Mouse (Mus musculus) bone marrow, adult 2 months (tissue): Measurements from ENCODE around the gene Olfr691. TPM values are rescaled to one million over a fixed set of nuclear protein-coding genes. Genes with fewer than 3 reads are reported as not detected.
"Not testable (repeated sequence)": the region's sequence is repeated elsewhere in the genome, so short reads cannot be mapped to it uniquely, and the experiment has no call there.

Experiments
- H3K27ac ChIP-seq: fragments of 200-500 bp; 2 replicates; pipeline ENCODE4 v1.5.1; 2012; ENCODE audit warnings: low read depth, mild to moderate bottlenecking, control low read depth, inconsistent platforms, low read length; ENCODE audit not compliant: control insufficient read depth, poor library complexity, insufficient read depth
- H3K4me1 ChIP-seq: fragments of 200-500 bp; 2 replicates; pipeline ENCODE4 v1.6.1; 2011; ENCODE audit warnings: low read length; ENCODE audit not compliant: control insufficient read depth, insufficient read depth
- H3K4me3 ChIP-seq: fragments of 200-500 bp; replicated peaks from 2 replicates; pipeline ENCODE3; 2011; ENCODE audit warnings: mild to moderate bottlenecking, low read depth, low read length, control low read depth; ENCODE audit not compliant: control insufficient read depth
- CTCF ChIP-seq: fragments of 200-500 bp; IDR thresholded peaks from 2 replicates; pipeline ENCODE4 v1.5.1; 2011; ENCODE audit warnings: low read length, control low read depth; ENCODE audit not compliant: control insufficient read depth, insufficient read depth
- POLR2A ChIP-seq: fragments of 200-500 bp; IDR thresholded peaks from 2 replicates; pipeline ENCODE4 v1.6.1; 2011; ENCODE audit warnings: low read depth, mild to moderate bottlenecking, control low read depth, low read length, borderline replicate concordance; ENCODE audit not compliant: control insufficient read depth
- WGBS: fragments of 180-500 bp; shearing (Covaris S2); methylation state at CpG from one replicate; pipeline ENCODE4 v1.1.7; 2018; 5-methylcytosine and 5-hydroxymethylcytosine counted together
- polyA plus RNA-seq: library from polyadenylated mRNA; stranded (reverse); fragments of >200 nt; gene quantifications from 2 replicates; pipeline ENCODE4 v1.2.4, GENCODE M21; 2011; ENCODE audit warnings: low replicate concordance; ENCODE audit not compliant: missing spikeins, insufficient read depth, insufficient read length

Gene Olfr691
- polyA plus RNA-seq, 1 experiment = not detected

DNA sequence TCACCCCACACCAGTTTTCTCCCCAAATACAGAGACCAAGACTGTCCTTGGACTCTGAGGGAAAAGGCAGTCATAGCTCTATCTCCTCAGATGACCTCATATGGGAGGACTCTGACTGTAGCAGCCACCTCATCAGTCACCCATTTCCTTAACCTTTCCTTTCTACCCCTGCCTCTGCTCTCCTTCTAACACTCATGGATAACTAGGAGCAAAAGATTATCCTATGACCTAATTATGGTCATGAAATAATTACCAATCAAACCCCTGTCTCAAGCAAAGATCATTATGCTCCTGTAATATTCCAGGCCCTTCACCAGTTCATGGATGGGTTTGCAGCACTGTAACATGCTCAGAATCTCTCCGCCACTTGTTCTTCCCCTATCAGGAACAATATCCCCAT is 25.9 kb upstream of the Olfr691 start, which contains the start of gene Olfr692:
Gene Olfr692, plus strand, starts transcription at position 301 of the 400 bp plus-strand sequence.
- Histone ChIP-seq H3K4me3 (no peak within 1 kb of the TSS), H3K4me1 (no peaks in the 10 kb centered on the region; the same call in 1 of the 2 replicates), H3K27ac (no peak within 1 kb of the TSS)
- TF ChIP-seq CTCF (no peak), POLR2A (no peak)
- 82% methylated on average over 1 of the region's 1 CpGs for WGBS

DNA sequence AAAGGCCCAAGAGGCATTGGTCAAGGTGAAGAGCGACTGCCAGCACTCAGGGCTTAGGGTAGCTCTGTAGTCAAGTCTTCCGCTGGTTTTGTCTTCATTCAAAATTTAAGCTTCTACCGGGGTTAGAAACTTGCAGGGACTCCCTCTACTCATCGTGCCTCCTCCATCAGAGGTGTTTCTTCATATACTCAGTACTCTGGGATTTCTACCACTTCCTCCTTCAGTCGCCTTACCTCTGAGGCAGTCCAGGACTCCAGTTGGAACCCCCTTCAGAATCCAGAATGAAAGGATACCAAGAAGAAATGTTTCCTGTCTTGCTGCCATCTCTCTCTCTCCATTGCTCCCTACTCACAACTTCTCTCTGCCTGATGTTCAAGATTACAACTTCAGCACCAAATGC is 25.2 kb upstream of the Olfr691 start:
- 58% methylated on average over 5 of the region's 5 CpGs for WGBS
- no peak for TF ChIP-seq POLR2A
- TF ChIP-seq CTCF = no peak
- no peak overlapping the region for H3K4me3 ChIP-seq

DNA sequence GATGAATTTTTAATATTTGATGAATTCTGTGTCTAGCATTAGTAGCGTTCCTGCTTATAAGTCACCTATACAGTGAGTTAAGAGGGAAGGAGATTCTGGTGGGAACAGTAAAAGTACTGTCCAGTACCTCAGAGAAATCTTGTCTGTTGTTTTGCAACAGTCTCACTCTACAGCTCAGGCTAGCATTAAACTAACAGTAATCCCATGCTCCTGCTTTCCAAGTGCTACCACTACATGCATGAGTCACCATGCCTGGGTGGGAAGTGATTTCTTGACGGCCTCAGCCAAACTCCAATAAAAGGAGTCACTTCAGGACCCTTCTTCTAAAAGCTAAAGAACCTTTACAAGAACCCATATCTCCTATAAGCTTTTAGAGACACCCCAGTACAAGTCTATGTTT is 19.6 kb upstream of the Olfr691 start:
- Histone ChIP-seq H3K27ac (no peak overlapping the region), H3K4me1 (peaks cover 1% of the 10 kb centered on the region; the same call in 1 of the 2 replicates), H3K4me3 (no peak overlapping the region)
- TF ChIP-seq POLR2A = no peak
- TF ChIP-seq CTCF = no peak
- WGBS = 79% methylated on average over 2 of the region's 2 CpGs

More for the DNA sequence above, 25.2 kb upstream of the Olfr691 start:
- no peak overlapping the region for H3K27ac ChIP-seq
- H3K4me1 ChIP-seq = no peaks in the 10 kb centered on the region

DNA sequence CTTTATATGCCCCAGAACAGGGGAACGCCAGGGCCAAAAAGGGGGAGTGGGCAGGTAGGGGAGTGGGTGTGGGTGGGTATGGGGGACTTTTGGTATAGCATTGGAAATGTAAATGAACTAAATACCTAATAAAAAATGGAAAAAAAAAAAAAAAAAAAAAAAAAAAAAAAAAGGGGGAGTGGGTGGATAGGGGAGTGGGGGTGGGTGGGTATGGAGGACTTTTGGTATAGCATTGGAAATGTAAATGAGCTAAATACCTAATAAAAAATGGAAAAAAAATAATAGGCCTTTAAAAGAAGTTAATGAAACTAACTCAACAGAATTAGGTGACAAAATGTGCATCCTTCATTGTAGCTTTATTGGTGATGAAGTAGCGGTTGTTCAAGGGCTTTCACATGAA is 14.4 kb upstream of the Olfr691 start:
- H3K4me1 ChIP-seq, H3K4me3 ChIP-seq, H3K27ac ChIP-seq: not testable (repeated sequence)
- 90% methylated on average over 1 of the region's 2 CpGs for WGBS

DNA sequence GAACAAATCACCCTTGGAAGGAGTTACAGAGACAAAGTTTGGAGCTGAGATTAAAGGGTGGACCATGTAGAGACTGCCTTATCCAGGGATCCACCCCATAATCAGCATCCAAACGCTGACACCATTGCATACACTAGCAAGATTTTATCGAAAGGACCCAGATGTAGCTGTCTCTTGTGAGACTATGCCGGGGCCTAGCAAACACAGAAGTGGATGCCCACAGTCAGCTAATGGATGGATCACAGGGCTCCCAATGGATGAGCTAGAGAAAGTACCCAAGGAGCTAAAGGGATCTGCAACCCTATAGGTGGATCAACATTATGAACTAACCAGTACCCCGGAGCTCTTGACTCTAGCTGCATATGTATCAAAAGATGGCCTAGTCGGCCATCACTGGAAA is 14.0 kb upstream of the Olfr691 start:
- WGBS = no CpG with 5 or more reads among the region's 5 CpGs
- not testable (repeated sequence) for H3K4me3 ChIP-seq, H3K4me1 ChIP-seq, H3K27ac ChIP-seq

DNA sequence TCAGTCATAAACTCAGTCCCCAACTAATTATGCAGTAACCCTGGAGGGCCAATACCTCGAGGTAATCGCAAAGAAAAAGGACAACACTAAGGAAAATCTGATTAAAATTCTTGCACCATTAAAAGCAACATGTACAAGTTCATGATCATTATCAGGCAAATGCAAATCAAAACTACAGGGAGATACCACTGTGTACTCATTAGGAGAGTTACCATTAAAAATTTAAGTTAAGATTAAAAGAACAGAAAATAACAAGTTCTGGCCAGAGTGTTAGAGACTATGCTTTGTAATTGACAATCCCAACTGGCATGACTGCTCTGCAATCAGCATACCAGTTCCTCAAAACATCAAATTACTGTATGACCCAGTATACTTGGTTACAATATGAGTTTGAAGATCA is 682 bp upstream of the Olfr691 start:
- TF ChIP-seq CTCF (no peak), POLR2A (no peak)
- WGBS = 73% methylated on average over 2 of the region's 2 CpGs
- H3K4me3 ChIP-seq = no peak overlapping the region
- H3K4me1 ChIP-seq = no peaks in the 10 kb centered on the region
- H3K27ac ChIP-seq = no peak overlapping the region

DNA sequence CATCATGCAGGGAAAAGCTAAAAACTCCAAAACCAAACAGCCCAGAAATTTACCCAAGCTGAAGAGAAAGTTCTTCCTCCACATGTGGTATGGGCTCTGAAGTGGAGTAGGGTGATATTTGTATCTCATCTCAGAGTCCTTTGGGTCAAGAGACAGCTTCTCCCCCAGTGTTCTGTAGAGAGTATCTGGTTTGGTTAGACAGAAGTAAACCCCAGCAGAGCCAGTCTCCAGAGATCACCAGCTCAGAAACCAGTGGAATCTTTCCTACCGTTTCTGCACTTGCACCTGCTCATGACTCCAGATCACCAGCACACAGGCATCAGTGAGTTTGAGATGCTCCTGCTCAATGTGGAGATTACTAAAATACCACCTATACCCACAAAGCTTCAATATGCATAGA is 8.1 kb downstream of the Olfr691 start, which contains the start of gene Olfr690:
Gene Olfr690, minus strand, starts transcription at position 101 of the 400 bp plus-strand sequence.
- Histone ChIP-seq H3K27ac (no peak within 1 kb of the TSS), H3K4me1 (no peaks in the 10 kb centered on the region), H3K4me3 (no peak within 1 kb of the TSS)
- 83% methylated on average over 1 of the region's 1 CpGs for WGBS
- no peak for TF ChIP-seq POLR2A
- no peak for TF ChIP-seq CTCF

DNA sequence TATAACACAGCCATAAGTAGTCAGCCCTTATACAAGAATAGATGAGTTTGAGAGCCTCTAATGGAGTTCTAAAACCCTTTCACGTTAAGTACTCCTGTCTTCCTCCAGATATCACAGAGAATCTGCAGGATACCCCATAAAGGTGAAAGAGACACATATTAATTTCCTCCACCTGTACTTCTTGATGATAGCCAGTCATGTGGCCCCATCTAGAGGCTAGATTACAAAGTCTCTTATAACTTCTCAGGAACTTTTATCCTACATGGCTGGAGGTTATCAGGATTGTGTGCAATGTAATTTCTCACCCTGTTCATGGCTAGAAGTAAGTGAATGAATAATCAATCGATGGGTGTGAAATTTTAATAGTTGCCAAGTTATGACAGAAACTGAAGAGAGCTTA is 16.8 kb downstream of the Olfr691 start:
- Histone ChIP-seq H3K4me1 (no peaks in the 10 kb centered on the region), H3K4me3 (no peak overlapping the region), H3K27ac (no peak overlapping the region)
- TF ChIP-seq POLR2A (no peak), CTCF (no peak)
- 61% methylated on average over 2 of the region's 2 CpGs for WGBS

DNA sequence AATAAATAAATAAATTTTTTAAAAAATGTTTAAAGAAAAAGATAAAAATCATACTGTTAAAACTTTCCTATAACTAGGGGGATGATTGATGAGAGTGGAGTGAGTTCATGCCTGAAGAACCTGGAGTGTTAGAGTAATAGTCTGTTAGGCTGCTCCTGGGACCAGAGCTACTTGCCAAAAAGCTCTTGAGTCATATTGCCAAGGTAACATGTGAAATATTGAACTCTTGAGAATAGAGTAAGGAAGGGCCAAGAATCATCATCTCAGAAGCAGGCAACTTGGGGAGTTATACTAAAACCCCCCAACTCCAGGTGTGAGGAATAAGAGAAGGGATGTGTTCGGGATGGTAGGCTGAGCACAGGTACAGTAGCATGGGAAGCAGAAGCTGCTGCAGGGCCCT is 31.2 kb downstream of the Olfr691 start, which contains the start of gene Olfr689:
Gene Olfr689, plus strand, starts transcription at position 301 of the 400 bp plus-strand sequence.
- TF ChIP-seq CTCF (no peak), POLR2A (no peak)
- Histone ChIP-seq H3K27ac (no peak within 1 kb of the TSS), H3K4me1 (no peaks in the 10 kb centered on the region), H3K4me3 (no peak within 1 kb of the TSS)
- WGBS = 74% methylated on average over 1 of the region's 1 CpGs
